Mouse (Mus musculus): Measurements from ENCODE around the gene Tmppe. TPM values are rescaled to one million over a fixed set of nuclear protein-coding genes. Genes with fewer than 3 reads are reported as not detected.

The Tmppe gene
- 1.0 and 1.5 TPM in 2 replicates for polyA plus RNA-seq (2012; rRNA removed)

GRCm38 (mm10) chr9:114400949-114401684, at the start of gene Tmppe, which contains the start of gene Glb1:
Tmppe (plus strand) TSS chr9:114401105.
Glb1 (plus strand) TSS chr9:114401076.

GRCm38 (mm10) chr9:114389905-114390748, 10.8 kb upstream of the Tmppe start, which contains the start of gene Crtap:
Crtap (minus strand) TSS chr9:114390675.

Other genes with a start within 250 kb of the Tmppe start
- gene Bcl2a1c, start 71.0 kb upstream of the Tmppe start, polyA plus RNA-seq (2012; rRNA removed) = not detected in 2 replicates
- gene Crtap, start 10.4 kb upstream of the Tmppe start, polyA plus RNA-seq (2012; rRNA removed) = 13.8 and 17.7 TPM in 2 replicates
- 8.1 and 10.1 TPM in 2 replicates for gene Glb1, start within 50 bp of the Tmppe start, polyA plus RNA-seq (2012; rRNA removed)
- 0.01 and 0.03 TPM in 2 replicates for gene Ccr4, start 103.8 kb downstream of the Tmppe start, polyA plus RNA-seq (2012; rRNA removed)
- not detected in 2 replicates for gene C130032M10Rik, start 114.6 kb downstream of the Tmppe start, polyA plus RNA-seq (2012; rRNA removed)
- 0.80 and 0.84 TPM in 2 replicates for gene Trim71, start 163.3 kb downstream of the Tmppe start, polyA plus RNA-seq (2012; rRNA removed)
- gene Cnot10, start 239.1 kb downstream of the Tmppe start, polyA plus RNA-seq (2012; rRNA removed) = 21.4 and 23.2 TPM in 2 replicates